Mouse (Mus musculus) thymus, adult 2 months (tissue): ENCODE results near the gene Dolpp1. TPM values are rescaled to one million over a fixed set of nuclear protein-coding genes. Genes with fewer than 3 reads are reported as not detected.
A peak's percentile ranks its signal among the peaks of the same experiment; 100 is the strongest.

Experiments used
- DNase-seq: peaks from one replicate; pipeline ENCODE4 v3.0.0; 2021
- H3K27ac ChIP-seq: fragments of 200-500 bp; 2 replicates; pipeline ENCODE4 v1.5.1; 2012; ENCODE audit warnings: low read length, control low read depth; ENCODE audit not compliant: control insufficient read depth, insufficient read depth
- H3K27me3 ChIP-seq: fragments of 200-500 bp; 2 replicates; pipeline ENCODE4 v1.6.1; 2012; ENCODE audit warnings: mild to moderate bottlenecking, low read length, moderate library complexity, mixed read lengths; ENCODE audit not compliant: control insufficient read depth, insufficient read depth
- H3K36me3 ChIP-seq: fragments of 200-500 bp; 2 replicates; pipeline ENCODE4 v1.6.1; 2012; ENCODE audit warnings: mild to moderate bottlenecking, low read length, moderate library complexity; ENCODE audit not compliant: control insufficient read depth, insufficient read depth
- H3K4me1 ChIP-seq: fragments of 200-500 bp; replicated peaks from 2 replicates; pipeline ENCODE4 v1.6.1; 2012; ENCODE audit warnings: low read length; ENCODE audit not compliant: control insufficient read depth, insufficient read depth
- H3K4me3 ChIP-seq: fragments of 200-500 bp; 2 replicates; pipeline ENCODE4 v1.5.1; 2012; ENCODE audit warnings: mild to moderate bottlenecking, low read length, control low read depth, moderate library complexity; ENCODE audit not compliant: control insufficient read depth, insufficient read depth
- CTCF ChIP-seq: fragments of 200-500 bp; IDR thresholded peaks from 2 replicates; pipeline ENCODE4 v1.5.1; 2012; ENCODE audit warnings: mild to moderate bottlenecking, control low read depth, low read length, moderate library complexity, borderline replicate concordance; ENCODE audit not compliant: control insufficient read depth, poor library complexity, insufficient read depth; ENCODE audit errors: extremely low read depth
- POLR2A ChIP-seq: fragments of 200-500 bp; IDR thresholded peaks from 2 replicates; pipeline ENCODE4 v1.6.1; 2012; ENCODE audit warnings: mild to moderate bottlenecking, low read length, control low read depth, moderate library complexity; ENCODE audit not compliant: control insufficient read depth, poor library complexity, insufficient read depth; ENCODE audit errors: extremely low read depth
- WGBS: fragments of 180-500 bp; shearing (Covaris S2); methylation state at CpG from one replicate; pipeline ENCODE4 v1.1.7; 2018; 5-methylcytosine and 5-hydroxymethylcytosine counted together
- polyA plus RNA-seq: library from polyadenylated mRNA; depleted of rRNA; stranded (reverse); fragments of >200 nt; gene quantifications from 2 replicates; pipeline ENCODE4 v1.2.3, GENCODE M21; 2012

Dolpp1 gene
- polyA plus RNA-seq, 1 experiment: 98.9 TPM

DNA sequence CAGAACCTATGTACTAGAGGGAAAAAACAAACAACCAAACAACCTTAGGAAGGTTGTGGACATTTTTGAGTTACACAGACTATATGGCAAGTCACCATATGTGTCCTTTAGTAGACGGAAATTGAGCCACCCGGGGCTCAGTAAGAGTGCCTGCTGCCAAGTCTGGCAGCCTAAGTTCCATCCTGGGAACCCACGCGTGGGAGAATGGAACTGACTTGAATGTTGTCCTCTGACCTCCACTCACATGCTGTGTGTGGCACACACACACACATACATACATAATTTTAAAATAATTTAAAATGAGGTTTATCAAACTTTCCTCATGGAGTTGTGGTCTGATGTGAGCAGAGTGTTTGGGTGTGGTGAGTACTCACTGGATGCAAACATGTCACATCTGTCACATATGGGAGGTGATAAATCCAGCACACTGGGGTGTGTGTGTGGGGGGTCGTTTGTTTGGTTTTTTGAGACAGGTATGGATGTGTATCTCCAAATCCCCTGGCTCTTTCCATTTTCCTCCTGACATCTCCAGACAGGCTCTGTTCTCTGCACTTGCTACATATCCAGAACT lies 25.6 kb downstream of the Dolpp1 start:
- H3K27me3 ChIP-seq: no peaks in the 10 kb centered on the region
- H3K27ac ChIP-seq: no peak overlapping the region
- H3K36me3 ChIP-seq: no peaks in the 10 kb centered on the region
- 83% methylated on average over 5 of the region's 5 CpGs for WGBS
- DNase-seq: no peak
- TF ChIP-seq POLR2A: no peak
- no peak for TF ChIP-seq CTCF
- H3K4me3 ChIP-seq: no peak overlapping the region
- H3K4me1 ChIP-seq: peaks cover 13% of the 10 kb centered on the region

DNA sequence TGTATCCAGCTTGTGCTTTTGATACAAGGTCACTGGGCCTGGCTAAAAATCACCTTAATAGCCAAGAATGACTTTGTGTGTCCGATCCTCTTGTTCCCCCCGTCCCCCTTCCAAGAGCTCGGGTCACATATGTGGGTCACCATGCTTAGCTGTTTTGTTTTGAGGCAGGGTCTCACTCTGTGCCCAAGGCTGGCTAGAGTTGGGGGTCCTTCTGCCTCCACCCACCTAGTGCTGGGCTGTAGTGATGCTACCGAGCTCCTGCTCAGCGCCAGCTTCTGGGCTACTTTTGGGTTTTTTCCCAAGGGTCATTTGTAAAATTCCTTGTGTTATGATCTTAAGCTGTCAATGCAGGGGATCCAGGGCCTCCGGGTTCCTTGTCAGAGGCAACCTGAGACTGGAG lies 26.2 kb downstream of the Dolpp1 start:
- H3K36me3 ChIP-seq: no peaks in the 10 kb centered on the region
- WGBS: 95% methylated on average over 6 of the region's 6 CpGs
- peaks cover 13% of the 10 kb centered on the region for H3K4me1 ChIP-seq
- no peak for DNase-seq
- no peak overlapping the region for H3K4me3 ChIP-seq
- TF ChIP-seq CTCF (no peak), POLR2A (no peak)
- no peak overlapping the region for H3K27ac ChIP-seq
- H3K27me3 ChIP-seq: no peaks in the 10 kb centered on the region

DNA sequence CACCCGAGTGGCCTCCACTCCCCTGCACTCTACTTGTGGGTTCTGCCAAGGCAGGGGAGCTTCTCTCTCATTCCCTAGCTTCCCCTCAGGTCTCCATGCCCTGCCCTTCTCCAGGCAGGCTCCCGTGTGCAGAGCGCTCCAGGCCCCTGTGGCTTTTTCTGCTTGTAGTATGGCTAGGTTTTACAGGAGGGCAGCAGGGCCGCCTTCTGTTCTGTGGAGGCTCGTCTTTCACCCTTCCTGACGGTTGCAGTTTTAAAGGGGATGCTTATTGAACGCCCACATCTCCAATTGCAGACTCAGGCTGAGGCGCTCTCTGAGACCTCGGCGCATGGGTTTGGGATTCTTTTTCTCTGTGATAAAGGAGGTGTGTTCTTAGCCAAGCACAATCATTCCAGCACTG lies 27.1 kb downstream of the Dolpp1 start:
- WGBS: 83% methylated on average over 10 of the region's 10 CpGs
- H3K4me3 ChIP-seq: no peak overlapping the region
- H3K36me3 ChIP-seq: no peaks in the 10 kb centered on the region
- peaks cover 8% of the 10 kb centered on the region for H3K4me1 ChIP-seq
- DNase-seq: no peak
- no peak overlapping the region for H3K27ac ChIP-seq
- H3K27me3 ChIP-seq: no peaks in the 10 kb centered on the region
- TF ChIP-seq CTCF (no peak), POLR2A (no peak)

DNA sequence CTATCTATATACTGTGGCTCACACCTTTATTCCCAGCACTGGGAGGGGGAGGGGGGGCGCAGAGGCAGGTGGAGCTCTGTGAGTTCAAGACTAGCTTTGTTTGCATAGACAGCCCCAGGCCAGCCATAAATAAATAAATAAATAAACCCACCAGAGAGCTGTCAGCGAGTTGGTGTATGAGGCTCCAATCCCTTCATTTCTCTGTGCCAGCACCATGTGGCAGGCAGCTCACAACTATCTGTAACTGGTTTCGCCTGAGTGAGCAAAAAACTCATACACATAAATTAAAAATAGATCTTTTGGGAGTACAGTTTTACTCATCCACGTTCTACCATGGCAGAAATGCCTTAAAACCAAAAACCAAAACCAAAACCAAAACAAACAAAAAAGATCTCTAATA lies 29.4 kb downstream of the Dolpp1 start:
- TF ChIP-seq POLR2A (no peak), CTCF (no peak)
- WGBS: 83% methylated on average over 4 of the region's 4 CpGs
- Histone ChIP-seq H3K4me3 (no peak overlapping the region), H3K36me3 (peaks cover 2% of the 10 kb centered on the region), H3K27me3 (no peaks in the 10 kb centered on the region), H3K27ac (no peak overlapping the region), H3K4me1 (0 out of 2 replicates have a peak, but pooled peaks cover 3% of the 10 kb centered on the region)
- DNase-seq: no peak

DNA sequence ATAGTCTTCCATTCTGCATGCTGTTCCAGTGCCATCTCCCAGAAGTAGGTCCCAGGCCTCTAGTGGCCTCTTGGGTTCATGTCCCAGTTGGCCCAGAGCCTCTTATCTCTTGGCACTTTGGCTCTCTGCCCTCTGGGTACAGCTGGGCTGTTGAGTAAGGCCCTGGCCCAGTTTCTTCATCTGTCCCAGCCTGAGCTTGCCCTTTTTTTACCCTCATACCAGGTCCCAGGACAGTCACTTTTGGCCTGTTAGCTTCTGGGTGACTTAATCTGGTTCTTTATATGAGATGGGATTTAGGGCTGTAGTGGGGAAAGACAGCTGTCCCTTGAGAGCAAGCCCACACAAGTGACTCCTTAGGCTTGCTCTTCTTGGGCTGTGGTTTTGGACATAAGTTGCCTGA lies 37.1 kb downstream of the Dolpp1 start:
- no peak overlapping the region for H3K4me3 ChIP-seq
- no peak for DNase-seq

DNA sequence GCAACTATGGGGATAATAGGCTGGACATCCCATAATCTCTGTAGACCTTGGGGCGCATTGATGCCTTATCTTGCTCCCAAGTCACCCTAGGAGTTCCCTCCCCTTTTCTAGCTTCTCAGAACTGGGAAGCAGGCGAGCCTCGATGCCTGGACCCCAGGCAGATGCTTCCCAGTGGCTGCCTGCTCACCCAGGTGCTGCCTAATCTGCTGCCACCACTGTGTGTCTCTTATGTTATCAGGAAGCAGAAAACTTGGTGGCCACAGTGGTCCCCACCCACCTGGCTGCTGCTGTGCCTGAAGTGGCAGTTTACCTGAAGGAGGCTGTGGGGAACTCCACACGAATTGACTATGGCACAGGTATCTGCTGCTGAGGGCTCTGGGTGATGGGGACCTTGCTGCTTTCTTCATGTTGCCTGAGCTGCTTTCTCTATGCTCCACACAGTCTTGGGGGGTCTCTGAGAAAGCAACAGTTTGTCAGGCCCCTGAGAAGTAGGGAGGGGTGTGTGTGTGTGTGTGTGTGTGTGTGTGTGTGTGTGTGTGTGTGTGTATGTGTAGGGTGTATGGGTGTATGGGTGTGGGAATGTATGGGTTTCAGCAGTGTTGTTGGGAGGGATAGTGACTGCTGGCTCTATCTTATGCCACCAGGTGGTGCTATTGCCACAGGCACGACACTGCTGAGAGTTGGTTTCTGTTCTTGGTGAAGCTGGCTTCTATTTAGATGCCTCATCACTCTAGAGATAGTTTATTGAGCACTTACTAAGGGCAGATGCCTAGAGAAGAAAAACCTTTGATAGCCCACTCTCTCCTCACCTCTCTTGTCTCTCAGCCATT lies 43.5 kb downstream of the Dolpp1 start:
- Histone ChIP-seq H3K4me1 (no peaks in the 10 kb centered on the region), H3K27ac (no peak overlapping the region), H3K4me3 (no peak overlapping the region), H3K27me3 (no peaks in the 10 kb centered on the region), H3K36me3 (peaks cover 44% of the 10 kb centered on the region)
- 57% methylated on average over 5 of the region's 5 CpGs for WGBS
- TF ChIP-seq POLR2A (no peak), CTCF (no peak)
- peak; percentile 68 for DNase-seq

More for the DNA sequence above, 37.1 kb downstream of the Dolpp1 start:
- no peak overlapping the region for H3K27ac ChIP-seq
- no peaks in the 10 kb centered on the region for H3K27me3 ChIP-seq
- no peaks in the 10 kb centered on the region for H3K4me1 ChIP-seq
- peaks cover 53% of the 10 kb centered on the region for H3K36me3 ChIP-seq
- no peak for TF ChIP-seq POLR2A
- TF ChIP-seq CTCF: no peak
